Mouse (Mus musculus) adrenal gland, postnatal 10 days (tissue): ENCODE results near the gene Gsta4. TPM values are rescaled to one million over a fixed set of nuclear protein-coding genes. Genes with fewer than 3 reads are reported as not detected.
A peak's percentile ranks its signal among the peaks of the same experiment; 100 is the strongest.
"Not testable (repeated sequence)": the region's sequence is repeated elsewhere in the genome, so short reads cannot be mapped to it uniquely, and the experiment has no call there.

ENCODE experiments used
- DNase-seq: peaks from one replicate; pipeline ENCODE4 v3.0.0; 2021; ENCODE audit warnings: mixed read lengths
- total RNA-seq, 2 experiments: library from RNA; stranded (reverse); gene quantifications; 2 replicates each; pipeline ENCODE4 v1.2.3; 2021

Gene Gsta4
- total RNA-seq, 2 experiments from 2014 or later: 65.6 to 72.7 TPM

DNA sequence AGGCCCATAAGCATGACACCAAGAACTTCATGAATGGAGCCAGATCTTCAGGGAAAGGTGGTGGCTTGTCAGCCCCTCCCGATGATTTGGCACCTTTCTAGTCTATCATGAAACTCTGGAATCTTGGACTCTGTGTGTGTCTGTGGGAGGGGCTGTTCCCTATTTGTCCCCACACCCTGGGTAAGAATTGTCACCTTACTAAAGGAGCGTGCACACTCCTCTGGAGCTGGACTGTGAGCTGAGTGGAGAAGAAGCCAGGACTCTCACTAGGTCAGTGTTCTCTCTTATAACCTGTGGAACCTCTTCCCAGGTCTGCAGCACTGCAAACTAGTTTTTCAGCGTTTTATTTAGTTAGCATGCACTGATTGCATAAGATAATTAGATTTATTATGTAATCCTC, 47.9 kb downstream of the Gsta4 start, which contains the start of gene Gsta1:
TSS of gene Gsta1 (plus strand) at position 196 of the 400 bp plus-strand sequence.
- not testable (repeated sequence) for DNase-seq

DNA sequence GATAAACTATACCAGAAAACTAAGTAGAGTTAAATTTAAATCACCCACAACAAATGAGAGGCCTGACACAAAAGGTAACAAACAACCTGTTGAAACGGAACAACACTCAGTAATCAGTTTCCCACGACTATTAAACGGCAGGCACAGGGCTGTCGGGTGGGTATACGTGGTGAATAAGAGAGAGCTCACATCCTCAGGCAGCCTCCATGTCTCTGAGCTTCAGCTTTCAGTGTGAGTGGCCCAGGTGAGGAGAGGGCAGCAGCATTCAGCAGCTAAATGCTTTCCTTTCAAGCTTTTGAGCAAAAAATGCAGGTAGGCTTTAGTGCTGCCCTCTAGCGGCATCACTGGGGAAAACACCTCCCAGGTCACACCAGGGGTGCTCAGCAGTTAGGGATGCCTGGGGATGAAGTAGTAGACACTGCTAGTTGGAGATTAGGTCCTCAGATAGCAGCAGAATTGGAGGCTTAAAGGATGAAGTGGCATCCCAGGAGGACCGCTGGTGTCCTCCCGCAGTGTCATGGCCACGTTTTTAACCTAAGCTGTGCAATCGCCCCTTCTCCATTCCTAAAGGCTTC, 50.6 kb downstream of the Gsta4 start:
- DNase-seq: not testable (repeated sequence)

DNA sequence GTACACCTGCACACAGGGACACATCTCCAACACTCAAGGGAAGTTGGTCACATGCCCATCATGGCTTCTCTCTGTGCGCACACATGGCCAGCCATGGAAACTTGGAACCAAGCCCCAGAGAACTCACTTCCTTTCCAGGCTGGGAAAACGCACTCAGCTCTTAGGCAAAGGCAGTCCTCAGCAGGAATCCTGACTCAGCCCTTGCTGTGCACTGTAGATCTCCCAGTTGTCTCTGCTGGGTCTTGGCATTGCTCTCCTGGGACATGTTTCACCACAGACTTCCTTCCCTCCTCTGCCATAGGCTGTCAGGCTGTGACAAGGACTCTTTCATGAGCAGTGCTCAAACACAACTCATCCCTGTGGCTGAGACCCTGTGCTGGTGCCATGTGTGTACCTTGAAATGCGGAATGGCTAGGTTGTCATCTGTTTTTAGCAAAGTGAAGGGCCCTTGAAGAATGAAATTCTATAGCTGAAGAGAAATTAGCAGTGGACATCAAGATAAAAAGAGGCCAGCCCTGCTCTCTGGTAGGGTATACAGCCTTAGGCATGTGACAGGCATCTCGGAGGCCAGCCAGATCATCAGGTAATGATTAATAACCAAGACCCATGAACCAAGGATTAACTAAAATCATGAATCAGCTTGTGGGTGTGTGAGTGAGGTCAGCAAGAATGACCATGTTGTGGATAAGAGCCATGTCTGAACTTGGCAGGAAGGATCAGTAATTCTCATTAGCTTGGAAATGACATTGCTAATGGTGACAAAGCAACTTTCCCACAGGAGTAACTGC, 73.3 kb downstream of the Gsta4 start:
- peak; percentile 23 for DNase-seq

DNA sequence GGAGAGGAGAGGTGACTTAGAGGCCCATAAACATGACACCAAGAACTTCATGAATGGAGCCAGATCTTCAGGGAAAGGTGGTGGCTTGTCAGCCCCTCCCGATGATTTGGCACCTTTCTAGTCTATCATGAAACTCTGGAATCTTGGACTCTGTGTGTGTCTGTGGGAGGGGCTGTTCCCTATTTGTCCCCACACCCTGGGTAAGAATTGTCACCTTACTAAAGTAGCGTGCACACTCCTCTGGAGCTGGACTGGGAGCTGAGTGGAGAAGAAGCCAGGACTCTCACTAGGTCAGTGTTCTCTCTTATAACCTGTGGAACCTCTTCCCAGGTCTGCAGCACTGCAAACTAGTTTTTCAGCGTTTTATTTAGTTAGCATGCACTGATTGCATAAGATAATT, 74.3 kb downstream of the Gsta4 start, which contains the start of gene Gm3776:
TSS of gene Gm3776 (plus strand) at position 216 of the 400 bp plus-strand sequence.
- DNase-seq: not testable (repeated sequence)

Other genes starting within 250 kb of the Gsta4 start
- gene Gcm1, start 130.8 kb upstream of the Gsta4 start, total RNA-seq: not detected
- 10 to 100 TPM; 63.0 to 85.4 TPM for gene Fbxo9, start 73.7 kb upstream of the Gsta4 start, total RNA-seq
- gene Ick, start 73.6 kb upstream of the Gsta4 start, total RNA-seq: 10 to 100 TPM; 19.0 to 25.4 TPM
- 1 to 10 TPM in 1 of 2 experiments, under 1 TPM in 1; 0.82 to 1.3 TPM for gene Gsta1, start 47.9 kb downstream of the Gsta4 start, total RNA-seq
- not detected for gene Gm3776, start 74.4 kb downstream of the Gsta4 start, total RNA-seq
- not detected for gene Gm10639, start 107.1 kb downstream of the Gsta4 start, total RNA-seq
- gene Omt2a, start 132.0 kb downstream of the Gsta4 start, total RNA-seq: not detected
- gene Omt2b, start 144.8 kb downstream of the Gsta4 start, total RNA-seq: not detected
- gene Gsta2, start 173.0 kb downstream of the Gsta4 start, total RNA-seq: 1 to 10 TPM; 1.8 to 7.9 TPM
- under 1 TPM in 1 of 2 experiments, not detected in 1; 0.51 TPM for gene Dppa5a, start 185.4 kb downstream of the Gsta4 start, total RNA-seq
- gene Ooep, start 196.0 kb downstream of the Gsta4 start, total RNA-seq: under 1 TPM in 1 of 2 experiments, not detected in 1; 0.18 TPM
- not detected for gene Ddx43, start 213.0 kb downstream of the Gsta4 start, total RNA-seq